Mouse (Mus musculus) thymus, adult 2 months (tissue): ENCODE results near the gene Hlf. TPM values are rescaled to one million over a fixed set of nuclear protein-coding genes. Genes with fewer than 3 reads are reported as not detected.

Experiments
- DNase-seq: peaks from one replicate; pipeline ENCODE4 v3.0.0; 2021
- H3K27ac ChIP-seq: fragments of 200-500 bp; 2 replicates; pipeline ENCODE4 v1.5.1; 2012; ENCODE audit warnings: low read length, control low read depth; ENCODE audit not compliant: control insufficient read depth, insufficient read depth
- H3K27me3 ChIP-seq: fragments of 200-500 bp; 2 replicates; pipeline ENCODE4 v1.6.1; 2012; ENCODE audit warnings: mild to moderate bottlenecking, low read length, moderate library complexity, mixed read lengths; ENCODE audit not compliant: control insufficient read depth, insufficient read depth
- H3K36me3 ChIP-seq: fragments of 200-500 bp; 2 replicates; pipeline ENCODE4 v1.6.1; 2012; ENCODE audit warnings: mild to moderate bottlenecking, low read length, moderate library complexity; ENCODE audit not compliant: control insufficient read depth, insufficient read depth
- H3K4me1 ChIP-seq: fragments of 200-500 bp; replicated peaks from 2 replicates; pipeline ENCODE4 v1.6.1; 2012; ENCODE audit warnings: low read length; ENCODE audit not compliant: control insufficient read depth, insufficient read depth
- H3K4me3 ChIP-seq: fragments of 200-500 bp; 2 replicates; pipeline ENCODE4 v1.5.1; 2012; ENCODE audit warnings: mild to moderate bottlenecking, low read length, control low read depth, moderate library complexity; ENCODE audit not compliant: control insufficient read depth, insufficient read depth
- CTCF ChIP-seq: fragments of 200-500 bp; IDR thresholded peaks from 2 replicates; pipeline ENCODE4 v1.5.1; 2012; ENCODE audit warnings: mild to moderate bottlenecking, control low read depth, low read length, moderate library complexity, borderline replicate concordance; ENCODE audit not compliant: control insufficient read depth, poor library complexity, insufficient read depth; ENCODE audit errors: extremely low read depth
- POLR2A ChIP-seq: fragments of 200-500 bp; IDR thresholded peaks from 2 replicates; pipeline ENCODE4 v1.6.1; 2012; ENCODE audit warnings: mild to moderate bottlenecking, low read length, control low read depth, moderate library complexity; ENCODE audit not compliant: control insufficient read depth, poor library complexity, insufficient read depth; ENCODE audit errors: extremely low read depth
- WGBS: fragments of 180-500 bp; shearing (Covaris S2); methylation state at CpG from one replicate; pipeline ENCODE4 v1.1.7; 2018; 5-methylcytosine and 5-hydroxymethylcytosine counted together
- polyA plus RNA-seq: library from polyadenylated mRNA; depleted of rRNA; stranded (reverse); fragments of >200 nt; gene quantifications from 2 replicates; pipeline ENCODE4 v1.2.3, GENCODE M21; 2012

The Hlf gene
- polyA plus RNA-seq, 1 experiment = 1.1 TPM

- WGBS = 93% methylated on average over 14 of the region's 14 CpGs
- Histone ChIP-seq H3K36me3 (no peaks in the 10 kb centered on the region), H3K27ac (no peak overlapping the region), H3K4me3 (no peak overlapping the region), H3K27me3 (no peaks in the 10 kb centered on the region), H3K4me1 (no peaks in the 10 kb centered on the region)
- no peak for TF ChIP-seq POLR2A
- no peak for DNase-seq
Measured at GRCm38 (mm10) chr11:90367894-90368860, 22.5 kb downstream of the Hlf start.

DNA sequence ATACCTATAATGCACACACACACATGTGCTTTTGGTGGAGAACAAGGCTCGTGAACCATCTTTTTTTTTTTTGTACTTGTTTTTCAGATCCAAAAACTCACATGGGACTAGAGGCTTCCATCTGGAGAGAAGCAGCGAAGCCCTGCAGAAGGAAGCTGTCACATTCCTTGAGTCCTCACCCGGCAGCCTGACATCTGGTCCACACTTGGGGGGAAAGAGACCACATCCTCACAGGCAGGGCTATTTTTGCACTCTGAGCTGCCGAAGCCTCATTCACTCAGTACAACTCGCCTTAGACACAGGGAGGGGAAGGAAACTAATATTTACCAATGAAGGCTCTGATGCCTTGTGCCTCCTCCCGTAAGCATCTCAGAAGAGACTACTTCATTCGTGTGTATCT is 25.8 kb downstream of the Hlf start:
- no peak for TF ChIP-seq POLR2A
- no peak for TF ChIP-seq CTCF
- DNase-seq = no peak
- 27% methylated on average over 7 of the region's 7 CpGs for WGBS
- H3K4me1 ChIP-seq = no peaks in the 10 kb centered on the region
- no peak overlapping the region for H3K4me3 ChIP-seq
- H3K36me3 ChIP-seq = no peaks in the 10 kb centered on the region
- H3K27ac ChIP-seq = no peak overlapping the region
- no peaks in the 10 kb centered on the region for H3K27me3 ChIP-seq

DNA sequence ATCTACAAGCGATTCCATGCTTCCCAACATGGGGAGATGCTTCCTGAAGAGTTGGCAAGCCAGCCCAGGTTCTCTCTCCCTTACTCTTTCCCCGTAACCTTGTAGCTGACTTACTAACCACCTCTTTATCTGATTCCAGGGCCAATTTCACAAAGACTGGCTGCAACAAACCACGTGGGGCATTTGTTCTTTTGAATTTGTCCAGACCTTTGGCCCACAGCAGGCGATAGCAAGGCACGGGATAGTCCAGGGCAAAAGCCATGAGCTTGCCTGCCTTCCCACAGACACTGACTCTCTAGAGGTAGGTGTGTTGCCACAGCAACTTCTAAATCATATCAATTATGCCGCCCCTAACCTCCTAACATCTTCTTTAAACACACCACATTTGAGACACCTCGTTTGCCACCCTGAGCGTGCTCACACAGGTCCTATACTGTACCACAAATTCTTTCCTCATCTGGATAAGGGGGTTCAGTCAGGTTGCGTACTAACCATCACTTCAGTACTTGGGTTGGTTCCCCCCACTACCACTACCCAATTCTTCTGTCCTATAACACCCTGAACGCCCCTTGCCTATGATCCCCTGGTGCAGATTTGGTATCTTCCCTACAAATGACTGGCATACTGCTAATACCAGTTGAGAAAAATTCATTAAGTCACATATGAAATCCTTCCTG is 26.7 kb downstream of the Hlf start:
- TF ChIP-seq POLR2A (no peak), CTCF (no peak)
- H3K4me1 ChIP-seq = no peaks in the 10 kb centered on the region
- no peak for DNase-seq
- H3K36me3 ChIP-seq = no peaks in the 10 kb centered on the region
- WGBS = 94% methylated on average over 10 of the region's 10 CpGs
- H3K27me3 ChIP-seq = no peaks in the 10 kb centered on the region
- no peak overlapping the region for H3K27ac ChIP-seq
- no peak overlapping the region for H3K4me3 ChIP-seq

DNA sequence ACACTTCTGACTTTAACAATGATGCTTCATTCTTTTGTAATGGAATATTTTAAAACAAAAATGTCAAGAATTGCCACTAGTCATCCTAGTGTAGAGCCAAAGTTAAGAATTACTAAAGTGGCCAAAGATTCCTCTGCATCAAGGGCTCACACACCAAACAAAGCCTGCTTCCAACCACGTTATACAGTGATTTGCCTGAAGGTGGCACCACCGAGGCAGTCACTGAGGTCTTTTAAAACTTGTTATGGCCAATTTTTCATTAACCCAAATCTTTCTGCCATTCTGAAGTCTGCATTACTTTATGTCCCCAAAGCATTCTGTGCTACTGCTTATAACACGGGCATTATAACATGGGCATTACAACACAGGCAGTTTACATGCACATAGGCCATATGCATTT is 27.3 kb downstream of the Hlf start:
- no peaks in the 10 kb centered on the region for H3K36me3 ChIP-seq
- DNase-seq = peak; percentile 36
- H3K4me3 ChIP-seq = no peak overlapping the region
- no peaks in the 10 kb centered on the region for H3K4me1 ChIP-seq
- no peak overlapping the region for H3K27ac ChIP-seq
- WGBS = 15% methylated on average over 3 of the region's 3 CpGs
- no peak for TF ChIP-seq CTCF
- no peak for TF ChIP-seq POLR2A
- no peaks in the 10 kb centered on the region for H3K27me3 ChIP-seq

GRCm38 (mm10) chr11:90360536-90360935 is 30.2 kb downstream of the Hlf start:
- no peak for DNase-seq
- TF ChIP-seq CTCF = no peak
- TF ChIP-seq POLR2A = no peak
- Histone ChIP-seq H3K4me3 (no peak overlapping the region), H3K4me1 (no peaks in the 10 kb centered on the region), H3K27me3 (no peaks in the 10 kb centered on the region), H3K27ac (no peak overlapping the region), H3K36me3 (no peaks in the 10 kb centered on the region)
- 96% methylated on average over 5 of the region's 5 CpGs for WGBS

GRCm38 (mm10) chr11:90358063-90358462 is 32.6 kb downstream of the Hlf start:
- H3K27ac ChIP-seq = no peak overlapping the region
- DNase-seq = no peak
- H3K27me3 ChIP-seq = no peaks in the 10 kb centered on the region
- H3K4me1 ChIP-seq = no peaks in the 10 kb centered on the region
- TF ChIP-seq CTCF (no peak), POLR2A (no peak)
- no peaks in the 10 kb centered on the region for H3K36me3 ChIP-seq
- 89% methylated on average over 8 of the region's 8 CpGs for WGBS
- H3K4me3 ChIP-seq = no peak overlapping the region
